Mouse (Mus musculus) yolk sac, embryonic 10.5 days (tissue): ENCODE measurements around the gene Olfr1356.
"Not testable (repeated sequence)": the region's sequence is repeated elsewhere in the genome, so short reads cannot be mapped to it uniquely, and the experiment has no call there.

Experiments
- DNase-seq: peaks from one replicate; pipeline ENCODE4 v3.0.0-alpha.2; 2017; ENCODE audit warnings: low spot score

Gene Olfr1356

DNA sequence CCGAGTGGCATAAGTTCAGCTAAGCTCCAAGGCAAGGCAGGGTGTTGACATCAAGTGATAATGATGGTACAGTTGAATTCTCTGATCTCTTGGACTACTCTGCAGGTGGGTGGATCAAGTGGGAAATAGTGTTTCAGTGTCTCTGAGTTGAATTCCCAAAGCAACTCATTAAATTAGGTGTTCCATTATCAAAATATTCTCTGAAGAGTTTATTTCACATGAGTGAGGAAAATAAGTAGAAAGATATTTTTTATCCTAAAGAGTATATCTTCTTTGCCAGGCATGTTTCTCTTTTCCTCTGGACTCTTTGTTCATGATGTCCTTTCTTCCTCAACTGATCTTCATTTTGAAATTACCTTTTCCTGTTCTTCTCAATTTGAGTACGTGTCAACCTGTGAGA is at the start of gene Olfr1356:
TSS of gene Olfr1356 (minus strand) at position 101 of the 400 bp plus-strand sequence.
- no peak for DNase-seq

DNA sequence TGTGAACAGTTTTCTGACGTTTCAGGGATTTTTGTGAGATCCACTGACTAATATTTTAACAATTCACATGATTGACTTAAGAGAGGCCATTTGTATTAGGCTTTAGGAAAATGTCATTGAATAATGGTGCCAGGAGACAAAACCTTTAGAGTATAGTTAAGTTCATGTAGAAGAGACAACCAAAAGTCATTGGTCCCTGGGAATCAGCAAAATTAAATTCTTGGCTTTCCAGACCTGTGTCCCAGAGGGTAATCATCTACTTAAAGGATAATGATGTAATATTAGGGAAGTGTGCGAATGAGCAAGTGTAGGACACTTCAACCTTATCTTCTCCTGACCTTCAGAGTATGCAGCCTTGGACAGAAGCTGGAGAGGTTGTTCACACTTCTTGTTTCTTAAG is 23.3 kb upstream of the Olfr1356 start, which contains the start of gene Olfr1355:
TSS of gene Olfr1355 (plus strand) at position 301 of the 400 bp plus-strand sequence.
- DNase-seq, result no peak

DNA sequence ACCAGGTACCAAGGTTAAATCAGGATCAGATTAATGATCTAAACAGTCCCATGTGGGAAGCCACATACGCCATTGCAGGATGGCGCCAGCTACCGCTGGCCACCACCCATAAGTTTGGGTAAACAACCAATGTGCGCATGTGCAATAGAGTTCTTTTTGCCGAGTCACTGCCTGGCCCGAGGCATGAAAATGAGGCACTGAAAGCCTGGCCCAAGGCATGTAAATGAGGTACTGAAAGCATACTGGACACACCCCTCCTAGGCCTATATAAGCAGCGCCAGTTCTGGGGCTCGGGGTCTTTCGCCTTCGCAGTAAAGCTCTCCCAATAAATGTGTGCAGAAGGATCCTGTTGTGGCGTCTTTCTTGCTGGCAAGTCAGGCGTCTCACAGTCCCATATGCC is 11.5 kb downstream of the Olfr1356 start:
- not testable (repeated sequence) for DNase-seq

DNA sequence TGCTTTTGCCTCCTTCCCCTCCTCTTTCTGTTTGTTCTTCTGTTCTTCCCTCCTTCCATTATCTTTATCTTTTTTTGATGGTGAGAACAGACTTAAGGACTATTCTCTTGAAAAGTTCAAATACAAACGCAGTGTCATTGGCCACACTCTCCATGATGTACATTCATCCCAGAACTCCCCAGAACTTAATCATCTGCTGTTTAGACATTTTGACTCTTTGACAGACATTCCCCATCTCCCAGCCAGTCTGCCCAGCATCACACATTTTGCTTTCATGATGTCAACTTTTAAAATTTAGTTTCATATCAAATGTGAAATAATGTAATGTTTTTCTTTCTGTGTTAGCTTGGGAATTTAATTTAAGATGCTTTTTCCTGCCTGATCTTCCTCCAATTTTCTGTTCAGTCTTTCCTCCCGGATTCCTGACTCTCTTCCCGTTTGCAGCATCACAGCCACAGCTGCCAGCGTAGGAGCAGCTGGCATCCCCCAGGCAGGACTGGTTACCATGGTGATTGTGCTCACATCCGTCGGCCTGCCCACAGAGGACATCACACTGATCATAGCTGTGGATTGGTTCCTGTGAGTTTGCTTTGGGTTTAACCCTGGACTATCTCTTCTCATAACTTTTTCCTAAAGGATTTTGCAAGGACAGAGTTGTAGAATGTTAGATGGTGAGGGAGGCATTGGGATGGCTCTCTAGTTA is 39.5 kb downstream of the Olfr1356 start:
- no peak for DNase-seq

DNA sequence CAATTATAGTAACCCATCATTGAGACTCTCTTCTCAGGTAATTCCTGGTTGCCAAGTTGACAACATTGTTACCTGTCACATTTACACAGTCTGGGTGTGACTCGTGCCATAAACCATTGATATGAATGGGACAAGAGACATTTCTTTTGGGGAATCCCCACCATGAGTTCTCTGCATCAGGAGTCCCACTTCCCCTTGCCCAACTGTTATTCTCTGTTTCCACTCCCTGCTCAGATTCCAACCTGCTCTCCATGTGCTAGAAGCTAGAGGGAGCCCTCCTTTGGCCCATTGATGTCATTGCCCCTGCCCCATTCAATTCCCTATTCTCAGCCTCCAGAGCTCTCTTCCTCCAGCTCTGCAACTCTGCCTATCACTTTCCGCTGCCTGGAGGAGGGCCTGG is 50.5 kb downstream of the Olfr1356 start:
- DNase-seq, result no peak
